Mouse (Mus musculus) limb, embryonic 13.5 days (tissue): ENCODE measurements around the gene Kcnc4. TPM values are rescaled to one million over a fixed set of nuclear protein-coding genes. Genes with fewer than 3 reads are reported as not detected.
A peak's percentile ranks its signal among the peaks of the same experiment; 100 is the strongest.

Experiments used
- ATAC-seq: fragments of 200-750 bp; cut with Nextera tagmentation; 2 replicates; pipeline ENCODE4 v1.8.0; 2017; ENCODE audit warnings: low read depth, moderate number of reproducible peaks, moderate TSS enrichment; ENCODE audit not compliant: low FRiP score
- H3K27ac ChIP-seq: fragments of 300-500 bp; sonication (generic); 2 replicates; pipeline ENCODE4 v1.5.1; 2015; ENCODE audit warnings: inconsistent platforms, mild to moderate bottlenecking, moderate library complexity
- H3K27me3 ChIP-seq: fragments of 300-500 bp; sonication (generic); 2 replicates; pipeline ENCODE4 v1.6.1; 2015; ENCODE audit warnings: mild to moderate bottlenecking, inconsistent platforms
- H3K36me3 ChIP-seq: fragments of 300-500 bp; sonication (generic); 2 replicates; pipeline ENCODE4 v1.6.1; 2015; ENCODE audit warnings: inconsistent platforms, mild to moderate bottlenecking, moderate library complexity
- H3K4me1 ChIP-seq: fragments of 300-500 bp; sonication (generic); 2 replicates; pipeline ENCODE4 v1.6.1; 2015; ENCODE audit warnings: inconsistent platforms
- H3K4me2 ChIP-seq: fragments of 300-500 bp; sonication (generic); replicated peaks from 2 replicates; pipeline ENCODE4 v1.6.1; 2015; ENCODE audit warnings: inconsistent platforms, mild to moderate bottlenecking, moderate library complexity
- H3K4me3 ChIP-seq: fragments of 300-500 bp; sonication (generic); 2 replicates; pipeline ENCODE4 v1.5.1; 2015; ENCODE audit warnings: moderate library complexity, mild to moderate bottlenecking, inconsistent platforms
- H3K9ac ChIP-seq: fragments of 300-500 bp; sonication (generic); 2 replicates; pipeline ENCODE4 v1.6.1; 2015; ENCODE audit warnings: mild to moderate bottlenecking, inconsistent platforms
- H3K9me3 ChIP-seq: fragments of 300-500 bp; sonication (generic); 2 replicates; pipeline ENCODE4 v1.6.1; 2016; ENCODE audit warnings: inconsistent platforms
- WGBS: fragments of 180-500 bp; shearing (Covaris S2); methylation state at CpG from one replicate; pipeline ENCODE4 v1.1.7; 2015; 5-methylcytosine and 5-hydroxymethylcytosine counted together
- polyA plus RNA-seq: library from polyadenylated mRNA; unstranded; fragments of >200 nt; fragmentation: Nextera tagmentation; extraction: Ambion mirVana; gene quantifications from 2 replicates; pipeline ENCODE4 v1.2.1, GENCODE M21; 2015

Gene Kcnc4
- polyA plus RNA-seq, 1 experiment from 2014 or later = 0.18 TPM

DNA sequence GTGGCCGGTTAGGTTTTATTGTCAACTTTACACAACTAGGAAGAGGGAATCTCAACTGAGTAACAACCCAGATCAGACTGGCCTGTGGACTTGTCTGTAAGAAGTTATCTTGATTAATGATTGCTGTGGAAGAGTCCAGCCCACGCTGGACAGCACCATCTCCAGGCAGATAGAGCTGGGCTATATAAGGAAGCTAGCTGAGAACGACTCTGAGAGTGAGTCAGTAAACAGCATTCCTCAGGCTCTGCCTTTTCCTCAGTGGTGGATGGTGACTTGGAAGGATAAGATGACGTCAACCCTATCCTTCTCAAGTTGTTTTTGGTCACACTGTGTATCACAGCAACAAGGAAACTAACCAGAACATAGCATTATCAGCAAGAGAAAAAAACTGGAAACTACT lies 29.3 kb upstream of the Kcnc4 start:
- Histone ChIP-seq H3K9me3 (no peaks in the 10 kb centered on the region), H3K4me3 (no peak overlapping the region), H3K4me2 (no peak overlapping the region), H3K27me3 (no peaks in the 10 kb centered on the region), H3K9ac (no peak overlapping the region), H3K27ac (no peak overlapping the region), H3K4me1 (peaks cover 25% of the 10 kb centered on the region), H3K36me3 (peaks cover 7% of the 10 kb centered on the region)
- no peak for ATAC-seq
- WGBS = 62% methylated on average over 4 of the region's 4 CpGs

DNA sequence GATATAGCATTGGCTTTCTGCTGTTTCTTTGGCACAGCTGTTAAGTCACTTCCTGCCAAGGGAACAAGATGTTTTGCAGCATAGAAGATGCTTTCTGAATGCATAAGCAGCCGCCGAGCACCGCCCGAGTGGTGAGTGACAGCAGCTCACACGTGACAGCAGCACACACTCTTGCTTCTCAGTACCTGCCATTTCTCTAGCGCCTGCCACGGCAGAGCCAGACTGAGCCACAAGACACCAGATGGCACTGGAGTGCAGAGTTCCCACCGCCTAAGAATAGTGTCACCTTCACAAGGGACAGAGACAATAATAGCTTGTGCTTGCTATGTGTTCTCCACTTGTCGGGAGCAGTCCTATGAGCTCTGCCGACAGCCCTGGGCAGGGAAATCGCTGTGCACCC lies 23.9 kb upstream of the Kcnc4 start:
- no peaks in the 10 kb centered on the region for H3K9me3 ChIP-seq
- H3K4me3 ChIP-seq = no peak overlapping the region
- no peak overlapping the region for H3K9ac ChIP-seq
- no peak for ATAC-seq
- H3K36me3 ChIP-seq = no peaks in the 10 kb centered on the region
- no peaks in the 10 kb centered on the region for H3K27me3 ChIP-seq
- WGBS = 59% methylated on average over 11 of the region's 11 CpGs
- no peak overlapping the region for H3K27ac ChIP-seq
- no peak overlapping the region for H3K4me2 ChIP-seq
- H3K4me1 ChIP-seq = 0 out of 2 replicates have a peak, but pooled peaks cover 7% of the 10 kb centered on the region

- Histone ChIP-seq H3K27me3 (no peaks in the 10 kb centered on the region), H3K36me3 (no peaks in the 10 kb centered on the region), H3K27ac (no peak overlapping the region), H3K9me3 (no peaks in the 10 kb centered on the region), H3K4me2 (no peak overlapping the region), H3K4me1 (0 out of 2 replicates have a peak, but pooled peaks cover 7% of the 10 kb centered on the region), H3K9ac (no peak overlapping the region), H3K4me3 (no peak overlapping the region)
- no peak for ATAC-seq
- 42% methylated on average over 3 of the region's 3 CpGs for WGBS
These were observed 21.3 kb upstream of the Kcnc4 start for GRCm38 (mm10) chr3:107480660-107481059.

GRCm38 (mm10) chr3:107472198-107472597 lies 12.8 kb upstream of the Kcnc4 start:
- Histone ChIP-seq H3K9me3 (no peaks in the 10 kb centered on the region), H3K27me3 (peaks cover 10% of the 10 kb centered on the region; the same call in 1 of the 2 replicates), H3K4me3 (no peak overlapping the region), H3K9ac (no peak overlapping the region), H3K36me3 (no peaks in the 10 kb centered on the region), H3K4me2 (no peak overlapping the region), H3K27ac (no peak overlapping the region), H3K4me1 (0 out of 2 replicates have a peak, but pooled peaks cover 2% of the 10 kb centered on the region)
- 32% methylated on average over 6 of the region's 6 CpGs for WGBS
- peak; percentile 15; the same call in 1 of the 2 replicates for ATAC-seq

DNA sequence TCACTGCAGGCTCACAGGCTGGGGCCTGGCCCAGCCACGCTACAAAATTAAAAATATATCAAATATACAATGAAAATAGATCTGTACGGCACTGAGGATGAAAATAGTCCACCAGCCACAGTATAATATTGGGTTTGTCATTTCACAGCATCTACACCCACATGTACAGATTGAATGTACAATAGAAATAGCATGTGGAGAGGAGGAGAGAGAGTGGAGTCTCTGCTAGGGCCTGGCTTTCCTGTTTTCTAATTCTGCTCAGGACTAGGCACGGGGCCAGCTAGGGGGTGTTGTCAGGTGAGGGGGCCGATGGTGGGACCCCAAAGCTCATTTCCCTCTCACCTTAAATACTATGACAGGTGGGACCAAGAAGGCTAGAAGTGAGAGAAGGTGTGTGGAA lies 9.7 kb upstream of the Kcnc4 start:
- no peak for ATAC-seq
- no peaks in the 10 kb centered on the region for H3K36me3 ChIP-seq

GRCm38 (mm10) chr3:107468106-107468505 lies 8.8 kb upstream of the Kcnc4 start:
- ATAC-seq = no peak
- Histone ChIP-seq H3K4me3 (no peak overlapping the region), H3K27ac (no peak overlapping the region), H3K27me3 (peaks cover 40% of the 10 kb centered on the region), H3K9ac (no peak overlapping the region), H3K9me3 (no peaks in the 10 kb centered on the region), H3K36me3 (no peaks in the 10 kb centered on the region), H3K4me1 (0 out of 2 replicates have a peak, but pooled peaks cover 2% of the 10 kb centered on the region), H3K4me2 (no peak overlapping the region)
- WGBS = 84% methylated on average over 11 of the region's 11 CpGs

More for the DNA sequence above, 9.7 kb upstream of the Kcnc4 start:
- Histone ChIP-seq H3K9ac (no peak overlapping the region), H3K27me3 (peaks cover 32% of the 10 kb centered on the region; the same call in 1 of the 2 replicates), H3K4me2 (no peak overlapping the region), H3K4me1 (0 out of 2 replicates have a peak, but pooled peaks cover 2% of the 10 kb centered on the region), H3K4me3 (no peak overlapping the region), H3K9me3 (no peaks in the 10 kb centered on the region), H3K27ac (no peak overlapping the region)
- 75% methylated on average over 4 of the region's 4 CpGs for WGBS

DNA sequence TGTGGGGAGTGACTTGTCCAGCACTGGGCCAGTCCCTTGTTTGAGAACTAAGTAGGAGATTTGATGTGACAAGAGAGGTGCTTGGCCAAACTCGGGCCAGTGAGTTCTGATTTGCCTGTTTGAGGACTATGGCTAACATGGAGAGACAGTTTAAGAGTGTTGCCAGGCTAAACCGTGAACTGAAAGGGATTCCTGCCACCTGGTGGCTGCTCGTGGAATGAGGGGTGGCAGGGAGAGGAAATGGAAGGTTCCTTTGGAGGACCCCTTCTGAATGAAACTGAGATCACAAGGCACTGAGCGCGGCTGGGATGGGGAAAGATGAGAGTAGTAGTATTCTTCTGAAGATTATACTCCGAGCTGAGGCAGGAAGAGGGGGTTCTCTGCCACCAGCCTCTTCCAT lies 7.2 kb upstream of the Kcnc4 start:
- no peak for ATAC-seq
- no peaks in the 10 kb centered on the region for H3K9me3 ChIP-seq
- H3K4me1 ChIP-seq = no peaks in the 10 kb centered on the region
- no peaks in the 10 kb centered on the region for H3K36me3 ChIP-seq
- H3K4me2 ChIP-seq = no peak overlapping the region
- WGBS = 5% methylated on average over 6 of the region's 6 CpGs
- peaks cover 54% of the 10 kb centered on the region for H3K27me3 ChIP-seq
- no peak overlapping the region for H3K9ac ChIP-seq
- H3K27ac ChIP-seq = no peak overlapping the region
- no peak overlapping the region for H3K4me3 ChIP-seq

DNA sequence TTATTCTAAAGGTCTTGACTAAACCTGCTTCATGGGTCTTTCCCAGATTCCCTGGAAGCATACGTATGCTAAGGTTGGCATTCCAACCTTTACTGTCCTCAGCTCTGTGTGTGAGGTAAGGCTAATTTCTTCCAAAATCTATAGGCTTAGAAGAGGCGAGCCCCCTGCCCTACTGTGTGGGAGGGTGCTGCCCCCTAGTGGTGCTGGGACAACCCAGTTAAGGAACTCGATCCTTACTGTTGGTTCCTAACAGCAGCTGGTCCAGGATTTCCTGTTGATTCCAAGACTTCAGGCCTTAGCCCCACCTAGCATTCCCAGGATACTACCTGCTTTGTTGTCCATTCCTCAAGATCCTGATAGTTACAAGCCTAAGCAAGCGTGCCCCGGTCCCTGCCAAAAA lies 2.8 kb upstream of the Kcnc4 start:
- no peak for ATAC-seq
- WGBS = 14% methylated on average over 5 of the region's 5 CpGs
- H3K27me3 ChIP-seq = peaks cover 87% of the 10 kb centered on the region

DNA sequence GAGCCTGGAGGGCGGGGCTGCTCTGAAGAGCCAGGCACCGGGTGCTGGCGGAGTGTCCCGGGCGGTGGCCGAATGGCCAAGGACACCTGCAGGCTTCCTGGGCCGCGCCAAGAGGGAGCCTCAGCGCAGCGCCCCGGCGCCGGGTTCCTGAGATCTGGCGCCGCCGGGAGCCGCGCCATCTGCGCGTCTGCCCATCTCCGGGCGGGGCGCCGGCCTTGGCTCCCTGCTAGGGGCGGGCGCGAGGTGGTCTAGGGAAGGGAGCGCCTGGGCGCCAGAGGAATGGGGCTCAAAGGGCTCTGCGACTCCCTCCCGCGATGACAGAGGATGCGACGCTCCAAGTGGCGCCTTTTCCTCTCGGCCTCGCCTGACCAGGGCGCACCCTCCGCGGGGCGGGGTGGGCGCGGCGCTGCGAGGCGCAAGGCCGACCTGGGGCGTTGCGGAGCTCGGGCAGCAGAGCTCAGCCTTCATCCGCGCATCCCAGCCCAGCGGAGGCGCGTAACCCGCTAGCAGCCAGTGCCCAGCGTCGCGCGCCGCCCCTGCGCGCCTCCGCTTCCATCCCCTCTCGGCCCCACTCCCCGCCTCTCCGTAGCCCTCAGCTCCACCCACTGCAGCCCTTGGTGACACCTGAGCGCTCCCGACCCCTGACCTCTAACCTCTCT lies 550 bp upstream of the Kcnc4 start:
- H3K27ac ChIP-seq = no peak overlapping the region

More for the DNA sequence above, 2.8 kb upstream of the Kcnc4 start:
- Histone ChIP-seq H3K36me3 (no peaks in the 10 kb centered on the region), H3K9me3 (no peaks in the 10 kb centered on the region), H3K4me1 (peaks cover 27% of the 10 kb centered on the region), H3K27ac (no peak overlapping the region), H3K4me3 (no peak overlapping the region), H3K9ac (no peak overlapping the region), H3K4me2 (no peak overlapping the region)

GRCm38 (mm10) chr3:107458528-107459195 lies 690 bp downstream of the Kcnc4 start:
- WGBS = under 1% methylated on average over 51 of the region's 51 CpGs
- H3K9ac ChIP-seq = peak overlapping the region; percentile 60
- peak overlapping the region; percentile 58 for H3K4me3 ChIP-seq
- ATAC-seq = 0 out of 2 replicates have a peak, but pooled peaks have one; percentile 1
- H3K4me1 ChIP-seq = peaks cover 27% of the 10 kb centered on the region
- peaks cover 96% of the 10 kb centered on the region for H3K27me3 ChIP-seq
- peak overlapping the region; percentile 100 for H3K4me2 ChIP-seq
- H3K36me3 ChIP-seq = no peaks in the 10 kb centered on the region
- no peak overlapping the region for H3K27ac ChIP-seq
- H3K9me3 ChIP-seq = no peaks in the 10 kb centered on the region

More for the DNA sequence above, 550 bp upstream of the Kcnc4 start:
- 0% methylated on average over 53 of the region's 69 CpGs for WGBS
- ATAC-seq = peak; percentile 32
- H3K9ac ChIP-seq = peak overlapping the region; percentile 60
- H3K4me3 ChIP-seq = peak overlapping the region; percentile 58
- peaks cover 27% of the 10 kb centered on the region for H3K4me1 ChIP-seq
- no peaks in the 10 kb centered on the region for H3K9me3 ChIP-seq
- H3K36me3 ChIP-seq = no peaks in the 10 kb centered on the region
- peaks cover 96% of the 10 kb centered on the region for H3K27me3 ChIP-seq
- H3K4me2 ChIP-seq = peak overlapping the region; percentile 100

DNA sequence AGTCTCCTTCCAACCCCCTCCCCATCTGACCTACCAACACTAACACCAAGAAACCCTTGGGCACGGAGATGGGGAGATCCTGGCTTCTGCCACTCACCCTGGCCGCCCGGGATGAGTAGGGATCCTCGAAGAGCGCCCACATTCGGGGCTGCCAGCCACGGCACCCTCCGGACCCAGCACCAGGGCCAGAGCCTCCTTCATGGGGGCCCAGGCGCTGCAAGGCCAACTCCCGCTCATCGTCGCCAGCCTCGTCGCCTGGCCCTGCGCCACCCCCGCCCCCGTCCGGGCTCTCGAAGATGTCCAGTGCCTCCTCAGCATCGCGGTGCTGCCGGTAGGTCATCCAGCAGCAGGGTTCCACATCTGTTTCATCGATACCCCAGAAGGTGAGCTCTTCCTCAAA lies 1.2 kb downstream of the Kcnc4 start:
- Histone ChIP-seq H3K4me3 (peak overlapping the region; percentile 58), H3K27ac (no peak overlapping the region), H3K9ac (peak overlapping the region; percentile 60), H3K36me3 (no peaks in the 10 kb centered on the region), H3K4me1 (peaks cover 27% of the 10 kb centered on the region), H3K27me3 (peaks cover 97% of the 10 kb centered on the region), H3K9me3 (no peaks in the 10 kb centered on the region), H3K4me2 (peak overlapping the region; percentile 100)
- WGBS = 2% methylated on average over 23 of the region's 23 CpGs
- ATAC-seq = no peak

GRCm38 (mm10) chr3:107454280-107454679 lies 5.1 kb downstream of the Kcnc4 start:
- ATAC-seq = no peak
- H3K36me3 ChIP-seq = no peaks in the 10 kb centered on the region
- no peak overlapping the region for H3K9ac ChIP-seq
- H3K27me3 ChIP-seq = peaks cover 62% of the 10 kb centered on the region
- no peaks in the 10 kb centered on the region for H3K9me3 ChIP-seq
- H3K4me1 ChIP-seq = peaks cover 30% of the 10 kb centered on the region
- H3K27ac ChIP-seq = no peak overlapping the region
- H3K4me3 ChIP-seq = no peak overlapping the region
- H3K4me2 ChIP-seq = no peak overlapping the region
- 72% methylated on average over 4 of the region's 4 CpGs for WGBS
